Mouse (Mus musculus) urinary bladder, postnatal 25 days (tissue): Measurements from ENCODE around the gene Ift57.

Experiments used
- DNase-seq: peaks from one replicate; pipeline ENCODE4 v3.0.0; 2022; ENCODE audit warnings: low spot score

The Ift57 gene

GRCm38 (mm10) chr16:49792446-49792878, 93.4 kb downstream of the Ift57 start:
- DNase-seq: no peak

GRCm38 (mm10) chr16:49793596-49793995, 94.6 kb downstream of the Ift57 start:
- DNase-seq: no peak

GRCm38 (mm10) chr16:49796271-49796670, 97.2 kb downstream of the Ift57 start:
- DNase-seq: no peak

- DNase-seq: no peak
Observed at GRCm38 (mm10) chr16:49796954-49797353, 97.9 kb downstream of the Ift57 start.

DNA sequence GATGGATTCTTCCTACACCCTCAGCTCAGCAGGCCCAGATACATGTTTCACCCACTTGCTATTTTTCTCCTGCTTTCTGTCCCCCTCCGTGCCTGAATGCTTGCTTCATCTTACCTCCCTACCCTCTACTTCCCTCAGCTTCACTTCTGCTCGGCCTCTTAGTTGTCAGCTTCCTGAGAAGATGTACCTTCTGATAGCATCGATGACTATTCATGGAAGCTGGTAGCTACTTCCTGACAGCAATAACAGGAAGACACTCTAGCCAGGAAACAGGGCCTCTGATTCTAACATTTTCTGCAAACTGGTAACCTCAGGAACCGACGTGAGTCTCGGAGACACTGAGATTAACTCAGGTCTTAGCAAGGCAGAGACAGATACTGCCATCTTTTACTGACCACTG, 99.8 kb downstream of the Ift57 start:
- no peak for DNase-seq

DNA sequence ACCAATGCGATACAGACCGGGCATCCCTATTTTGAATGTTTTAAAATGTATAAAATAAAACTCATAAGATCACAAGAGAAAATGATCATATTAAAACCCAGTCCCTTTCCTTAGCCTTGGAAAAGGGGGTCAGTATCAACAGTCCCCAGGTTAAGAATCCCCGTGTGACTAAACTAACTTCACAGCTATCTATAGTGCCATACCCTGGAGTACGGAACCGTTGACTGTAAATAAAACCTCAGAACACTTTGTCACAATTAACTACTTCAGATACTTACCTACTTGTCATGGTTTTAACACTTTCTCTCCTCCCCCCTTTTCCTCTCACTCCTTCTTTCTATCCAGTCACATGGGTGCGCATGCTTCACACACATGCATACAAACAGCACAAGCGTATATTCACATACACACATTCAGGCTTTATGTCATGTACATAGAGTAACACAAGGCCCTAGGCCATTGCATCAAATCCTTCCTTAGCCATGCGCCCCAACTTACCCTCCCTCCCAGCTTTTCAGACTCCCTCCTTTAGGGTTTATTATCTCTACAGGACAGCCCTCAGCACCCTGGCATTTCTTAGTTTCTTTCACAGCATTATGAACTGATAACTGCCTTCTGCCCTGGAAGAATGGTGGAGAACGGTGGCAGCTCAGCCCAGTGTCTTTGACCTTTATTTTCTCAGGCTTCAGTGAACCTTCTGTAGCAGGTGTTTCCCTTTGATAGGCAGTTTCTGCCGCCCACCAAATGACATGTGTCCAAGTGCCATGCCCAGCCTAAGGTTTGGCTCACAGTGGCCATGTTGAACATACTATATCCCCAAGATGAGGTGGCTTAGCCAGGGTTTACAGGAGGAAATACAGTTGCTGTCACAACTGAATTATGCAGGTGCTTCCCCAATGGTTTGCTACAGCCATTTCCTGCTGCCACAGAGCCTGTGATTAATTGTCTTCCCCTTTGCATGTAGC, 100.8 kb downstream of the Ift57 start, which contains the start of gene Cd47:
Cd47 (plus strand) TSS at position 937 of the 965 bp plus-strand sequence.
- DNase-seq: no peak

GRCm38 (mm10) chr16:49800996-49801395, 102.0 kb downstream of the Ift57 start:
- no peak for DNase-seq

DNA sequence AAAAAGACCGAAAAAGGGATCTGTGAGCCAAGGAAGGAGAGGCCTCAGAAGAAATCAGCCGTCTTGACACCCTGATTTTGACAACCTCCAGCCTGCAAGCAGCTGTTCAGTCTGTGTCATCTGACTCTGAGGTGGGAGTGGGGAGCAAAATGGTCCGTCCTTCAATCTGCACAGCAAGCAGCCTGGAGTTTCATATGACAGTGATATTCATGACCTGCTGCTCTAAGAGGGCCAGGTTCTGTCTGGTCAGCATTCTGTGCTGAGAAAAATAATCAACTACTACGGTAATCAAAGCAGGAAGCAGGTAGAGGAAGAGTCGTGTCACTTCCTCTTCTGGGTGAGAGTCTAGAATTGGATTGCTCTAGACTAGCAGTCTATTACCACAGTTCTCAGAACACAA, 102.4 kb downstream of the Ift57 start:
- DNase-seq: no peak

- no peak for DNase-seq
Observed at GRCm38 (mm10) chr16:49802993-49803392, 104.0 kb downstream of the Ift57 start.

DNA sequence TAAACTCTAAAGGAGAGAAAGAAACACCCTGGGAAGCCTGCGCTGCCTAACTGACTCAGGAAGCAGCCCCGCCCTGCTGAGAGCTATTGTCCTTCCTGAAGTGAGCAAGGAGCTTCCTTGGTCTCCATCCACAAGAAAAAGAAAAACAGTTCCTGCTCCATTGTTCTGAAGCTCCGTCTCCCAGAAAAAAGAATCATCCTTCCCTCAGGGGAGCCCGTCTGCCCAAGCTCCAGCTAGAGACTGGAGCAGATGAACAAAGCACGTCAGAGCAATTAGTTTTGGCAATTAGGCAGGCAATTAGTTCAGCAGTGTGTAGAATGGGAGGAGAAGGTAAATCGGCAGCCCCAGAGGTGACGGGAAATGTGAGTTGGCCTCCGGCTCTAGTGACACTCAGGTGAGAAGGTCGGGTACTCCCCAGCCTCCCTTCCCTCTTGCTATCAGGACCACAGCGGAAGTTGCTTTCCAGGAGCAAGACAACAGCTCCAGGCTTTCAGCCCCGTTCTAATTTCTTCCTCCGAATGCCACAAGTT, 105.0 kb downstream of the Ift57 start:
- no peak for DNase-seq

- DNase-seq: no peak
Observed at GRCm38 (mm10) chr16:49806920-49807319, 107.9 kb downstream of the Ift57 start.

GRCm38 (mm10) chr16:49807419-49807841, 108.4 kb downstream of the Ift57 start:
- DNase-seq: no peak

DNA sequence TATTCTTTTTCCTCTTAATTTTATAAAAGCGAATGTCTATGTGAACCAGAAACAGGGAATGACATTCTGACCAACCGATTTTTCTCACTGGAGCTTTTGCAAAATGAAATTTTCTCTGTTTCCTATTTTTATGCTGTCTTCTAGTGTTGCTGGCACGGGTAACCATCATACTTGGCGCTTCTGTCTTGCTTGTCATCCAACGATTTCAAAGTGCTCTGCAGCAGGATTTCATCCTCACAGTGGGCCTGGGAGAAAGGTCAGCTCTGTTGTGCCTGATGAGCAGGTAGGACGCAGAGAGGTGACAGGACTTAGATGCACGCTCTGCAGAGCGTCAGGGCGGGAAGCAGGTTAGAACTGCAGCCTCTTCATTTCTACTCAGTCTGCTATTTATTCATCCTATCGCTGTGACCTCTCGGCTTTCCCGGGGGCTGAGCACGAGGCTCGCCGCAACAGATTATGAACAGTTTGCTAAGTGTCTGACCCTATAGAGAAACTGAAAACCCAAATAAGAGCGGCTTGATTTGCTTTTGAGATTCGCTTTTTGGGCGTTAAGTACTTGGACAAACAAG, 108.9 kb downstream of the Ift57 start:
- no peak for DNase-seq

DNA sequence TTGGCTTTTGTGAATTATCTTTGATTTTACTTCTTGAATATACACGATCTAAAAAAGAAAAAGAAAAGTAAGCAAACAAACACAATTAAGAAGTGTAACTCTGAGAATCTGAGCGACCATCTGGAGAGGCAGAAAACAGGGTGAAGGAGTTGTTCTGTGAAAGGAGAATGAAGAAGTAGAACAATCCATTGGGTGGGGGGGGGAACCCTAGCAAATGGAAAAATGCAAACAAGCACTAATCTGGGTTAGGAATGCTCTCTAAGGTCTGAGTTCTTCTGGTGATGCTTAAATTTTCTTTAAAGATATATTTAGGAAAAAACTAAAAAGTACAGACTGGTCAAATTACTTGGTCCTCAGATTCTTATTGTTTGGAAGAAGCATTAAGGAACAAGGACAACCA, 112.9 kb downstream of the Ift57 start:
- no peak for DNase-seq

DNA sequence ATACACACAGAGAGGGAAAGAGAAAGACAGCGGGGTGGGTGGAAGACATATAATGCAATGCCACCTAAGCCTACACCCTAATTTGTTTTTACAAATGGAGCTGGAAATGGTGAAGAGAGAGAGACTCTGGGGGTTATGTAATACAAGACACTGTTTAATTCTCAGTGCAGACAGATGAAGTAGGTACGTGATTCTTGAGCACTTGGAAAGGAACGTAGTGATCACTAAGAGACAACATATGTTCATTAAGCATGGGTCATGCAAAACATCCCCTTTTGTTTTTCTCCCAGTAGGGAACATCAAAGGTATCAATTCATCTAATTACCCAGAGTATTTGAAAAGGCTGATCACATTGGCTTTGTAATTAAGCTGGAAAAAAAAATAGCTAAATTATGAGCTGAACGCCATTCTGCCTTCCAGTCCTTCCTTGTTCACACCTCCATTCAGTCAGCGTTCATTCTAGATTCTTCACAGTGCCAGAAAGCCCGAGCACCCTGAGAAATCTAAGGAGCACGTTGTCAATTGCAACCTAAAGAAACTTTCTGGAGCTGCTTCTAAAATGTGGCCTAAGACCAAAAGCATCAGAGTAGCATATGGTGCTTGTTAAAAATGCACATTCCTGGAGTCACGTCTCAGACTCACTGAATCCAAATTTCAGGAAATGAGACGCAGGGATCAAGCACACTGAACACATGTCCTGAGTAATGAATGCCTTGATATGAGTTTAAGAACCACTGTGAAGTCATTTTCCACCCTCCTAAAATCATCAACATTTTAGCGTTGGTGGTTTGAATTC, 114.0 kb downstream of the Ift57 start:
- DNase-seq: no peak

DNA sequence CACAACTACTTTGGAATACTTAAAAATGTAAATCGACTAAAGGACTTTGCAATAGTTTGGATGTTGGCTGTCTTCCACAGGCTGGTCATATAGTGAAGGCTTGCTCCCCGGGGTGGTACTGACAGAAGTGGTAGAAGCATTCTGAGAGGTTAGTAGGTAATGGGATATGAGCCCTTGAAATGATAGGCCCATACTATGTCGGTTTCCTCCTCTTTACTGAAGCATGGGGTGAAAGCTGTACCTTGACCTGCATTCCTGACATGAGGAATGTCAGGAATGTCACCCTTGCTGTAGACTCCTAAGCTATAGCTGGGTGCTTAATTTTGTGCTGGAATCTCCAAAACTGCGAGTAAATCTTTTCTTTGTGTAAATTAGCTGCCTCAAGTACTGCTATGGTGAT, 115.4 kb downstream of the Ift57 start:
- no peak for DNase-seq
